Mouse (Mus musculus): ENCODE measurements around the gene Fscn2.

The Fscn2 gene

GRCm38 (mm10) chr11:120361295-120361694 lies at the start of gene Fscn2:
Gene Fscn2, plus strand, starts transcription at chr11:120361534.
- DNase-seq (ENCODE audit: low spot score): no peak

DNA sequence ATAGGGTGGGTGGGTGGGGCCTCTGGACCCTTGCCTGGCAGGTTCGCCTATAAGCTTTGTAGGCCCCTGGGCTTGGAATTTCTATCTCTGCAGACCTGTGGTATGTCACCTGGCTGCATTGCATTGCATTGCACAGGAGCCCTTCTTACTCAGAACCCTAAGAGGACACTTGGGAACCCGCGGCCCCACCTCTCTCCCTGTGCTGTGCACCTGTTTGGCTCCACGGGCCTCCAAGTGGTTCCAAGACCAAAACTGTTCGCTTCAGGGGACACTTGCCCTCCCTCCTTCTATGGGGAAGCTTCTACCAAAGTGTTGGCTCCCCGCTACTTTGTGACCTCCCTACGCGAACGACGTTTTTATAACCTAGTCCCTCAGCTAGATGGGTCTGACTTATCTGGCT lies 49.8 kb upstream of the Fscn2 start:
- no peak for DNase-seq (ENCODE audit: low spot score)

DNA sequence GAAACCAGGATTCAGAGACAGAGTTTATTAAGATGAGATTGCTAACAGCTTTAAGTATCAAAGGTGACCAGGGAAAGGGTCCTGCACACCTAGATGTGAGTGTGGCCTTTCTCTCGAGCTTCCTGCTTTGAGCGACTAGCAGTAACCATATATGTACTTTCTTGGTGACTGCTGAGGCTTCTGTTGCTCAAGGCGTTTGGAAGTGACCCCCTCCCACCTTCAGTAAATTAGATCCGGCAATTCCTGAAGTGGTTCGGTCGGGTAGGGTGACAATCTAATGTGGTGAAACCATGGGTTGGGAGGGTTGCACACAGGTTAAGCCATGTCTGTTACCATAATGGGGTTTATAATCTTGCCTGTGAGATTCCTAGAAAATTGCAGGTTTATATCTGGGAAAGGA lies 49.3 kb upstream of the Fscn2 start:
- no peak for DNase-seq (ENCODE audit: low spot score)

- no peak for DNase-seq (ENCODE audit: low spot score)
These were observed 47.2 kb upstream of the Fscn2 start for GRCm38 (mm10) chr11:120313906-120314685.

- DNase-seq (ENCODE audit: low spot score): no peak
These were observed 46.5 kb upstream of the Fscn2 start for GRCm38 (mm10) chr11:120314721-120315415.

DNA sequence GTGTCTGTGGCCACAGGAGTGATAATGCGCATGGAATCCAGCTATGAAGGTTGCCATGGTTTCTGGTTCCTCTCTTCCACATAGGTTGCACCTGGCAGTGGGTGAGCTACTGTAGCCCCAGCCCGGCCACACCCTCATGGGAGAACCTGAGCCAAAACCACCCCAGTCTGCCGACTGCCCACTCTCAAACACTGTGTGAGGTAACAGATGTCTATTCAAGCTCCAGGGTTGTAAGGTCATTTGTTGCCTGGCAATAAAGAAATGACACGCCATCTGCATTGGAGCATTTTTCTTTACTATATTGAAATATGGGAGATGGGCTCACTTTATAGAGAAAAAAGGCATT lies 45.9 kb upstream of the Fscn2 start:
- DNase-seq (ENCODE audit: low spot score): no peak

GRCm38 (mm10) chr11:120315832-120316689 lies 45.3 kb upstream of the Fscn2 start:
- peak; percentile 95 for DNase-seq (ENCODE audit: low spot score)

GRCm38 (mm10) chr11:120316690-120317254 lies 44.6 kb upstream of the Fscn2 start:
- DNase-seq (ENCODE audit: low spot score): peak; percentile 47

DNA sequence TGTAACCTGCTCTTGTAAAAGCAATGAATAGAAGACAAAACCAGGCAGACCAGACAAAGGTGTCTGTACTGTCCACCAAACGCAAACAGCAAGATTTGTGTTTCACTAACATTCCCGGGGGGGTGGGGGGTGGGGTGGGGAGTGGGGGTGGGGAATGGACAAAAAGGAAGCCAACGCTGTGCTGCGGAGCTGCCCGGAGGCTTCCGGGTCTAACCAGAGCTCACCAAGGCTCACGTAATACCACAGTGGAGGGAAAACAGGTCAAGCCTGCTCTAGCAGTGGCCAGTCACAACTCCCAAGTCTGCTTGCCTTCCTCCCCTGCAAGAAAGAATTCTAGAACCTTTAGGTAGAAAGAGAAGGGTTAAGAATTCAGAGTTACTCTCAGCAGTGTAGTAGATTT lies 43.9 kb upstream of the Fscn2 start:
- DNase-seq (ENCODE audit: low spot score): no peak

DNA sequence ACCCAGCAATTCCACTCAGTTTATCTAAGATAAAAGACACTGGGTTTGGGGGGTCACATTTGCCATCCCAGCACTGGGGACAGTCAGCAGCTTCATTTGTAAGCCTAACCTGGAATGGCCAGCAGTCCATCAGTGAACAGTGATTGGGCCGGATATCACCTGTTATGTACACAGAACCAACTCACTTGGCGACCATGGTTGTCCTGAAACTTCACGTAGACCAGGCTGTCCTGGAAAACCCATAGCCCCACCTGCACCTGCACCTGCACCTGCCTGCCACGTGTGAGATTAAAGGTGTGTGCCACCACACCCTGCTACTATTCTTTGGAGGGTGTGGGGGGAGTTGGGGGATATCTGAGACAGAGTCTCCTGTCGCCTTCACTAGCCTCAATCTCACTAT lies 42.0 kb upstream of the Fscn2 start:
- DNase-seq (ENCODE audit: low spot score): no peak

- no peak for DNase-seq (ENCODE audit: low spot score)
These were observed 41.2 kb upstream of the Fscn2 start for GRCm38 (mm10) chr11:120320156-120320555.

DNA sequence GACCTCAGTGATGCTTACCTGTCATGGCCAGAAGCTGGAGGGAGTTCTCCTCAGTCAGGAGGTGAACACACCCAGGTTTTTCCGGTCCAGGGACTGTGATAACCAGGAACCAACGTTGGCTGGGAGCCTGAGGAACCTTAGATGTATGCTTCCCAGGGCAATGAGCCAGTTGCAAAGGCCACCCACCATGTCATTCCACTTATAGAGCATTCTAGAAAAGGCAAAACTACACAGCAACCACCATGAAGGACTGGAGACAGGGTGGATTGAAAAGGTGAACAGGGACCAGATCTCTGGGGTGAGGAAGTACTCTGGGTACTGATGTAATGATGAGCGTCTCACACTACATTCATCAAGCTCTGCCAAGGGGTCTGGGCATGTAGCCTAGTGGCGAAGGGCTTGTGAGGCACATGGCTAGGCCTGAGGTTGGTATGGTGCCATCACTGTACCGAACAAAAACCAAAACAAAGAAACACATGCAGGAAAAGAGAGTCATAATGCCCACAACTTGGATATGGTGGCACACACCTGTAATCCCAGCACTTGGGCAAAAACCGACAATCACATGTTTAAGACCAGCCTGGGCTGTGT lies 25.8 kb upstream of the Fscn2 start:
- DNase-seq (ENCODE audit: low spot score): no peak

DNA sequence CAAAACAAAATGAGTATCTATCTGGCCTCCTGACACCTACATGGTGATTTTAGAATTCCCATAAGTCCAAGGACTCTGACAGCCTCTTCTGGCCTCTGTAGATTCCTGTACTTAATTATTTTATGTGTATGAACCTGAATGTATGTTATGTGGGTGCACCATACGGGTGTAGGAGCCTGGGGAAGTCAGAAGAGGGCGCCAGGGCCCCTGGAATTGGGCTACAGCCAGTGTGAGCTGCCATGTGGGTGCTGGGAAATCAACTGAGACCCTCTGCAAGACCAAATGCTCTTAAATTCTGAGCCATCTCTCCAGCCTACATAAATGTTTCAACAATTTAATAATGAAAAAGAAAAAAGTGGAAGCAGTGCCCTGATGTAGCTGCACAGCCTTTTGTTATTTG lies 23.9 kb upstream of the Fscn2 start:
- DNase-seq (ENCODE audit: low spot score): no peak

DNA sequence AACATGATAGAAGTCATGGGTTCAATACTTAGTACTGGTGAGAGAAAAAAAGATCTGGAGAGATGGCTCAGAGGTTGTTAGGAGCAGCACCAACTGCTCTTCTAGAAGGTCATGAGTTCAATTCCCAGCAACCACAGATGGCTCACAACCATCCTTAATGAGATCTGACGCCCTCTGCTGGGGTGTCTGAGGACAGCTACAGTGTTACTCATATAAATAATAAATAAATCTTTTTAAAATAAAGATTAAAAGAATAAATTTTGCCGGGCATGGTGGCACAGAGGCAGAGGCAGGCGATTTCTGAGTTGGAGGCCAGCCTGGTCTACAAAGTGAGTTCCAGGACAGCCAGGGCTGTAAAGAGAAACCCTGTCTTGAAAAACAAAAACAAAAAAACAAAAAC lies 22.5 kb upstream of the Fscn2 start:
- no peak for DNase-seq (ENCODE audit: low spot score)

GRCm38 (mm10) chr11:120339978-120340513 lies 21.3 kb upstream of the Fscn2 start:
- peak; percentile 86 for DNase-seq (ENCODE audit: low spot score)

- DNase-seq (ENCODE audit: low spot score): no peak
These were observed 19.7 kb upstream of the Fscn2 start for GRCm38 (mm10) chr11:120341661-120342060.

DNA sequence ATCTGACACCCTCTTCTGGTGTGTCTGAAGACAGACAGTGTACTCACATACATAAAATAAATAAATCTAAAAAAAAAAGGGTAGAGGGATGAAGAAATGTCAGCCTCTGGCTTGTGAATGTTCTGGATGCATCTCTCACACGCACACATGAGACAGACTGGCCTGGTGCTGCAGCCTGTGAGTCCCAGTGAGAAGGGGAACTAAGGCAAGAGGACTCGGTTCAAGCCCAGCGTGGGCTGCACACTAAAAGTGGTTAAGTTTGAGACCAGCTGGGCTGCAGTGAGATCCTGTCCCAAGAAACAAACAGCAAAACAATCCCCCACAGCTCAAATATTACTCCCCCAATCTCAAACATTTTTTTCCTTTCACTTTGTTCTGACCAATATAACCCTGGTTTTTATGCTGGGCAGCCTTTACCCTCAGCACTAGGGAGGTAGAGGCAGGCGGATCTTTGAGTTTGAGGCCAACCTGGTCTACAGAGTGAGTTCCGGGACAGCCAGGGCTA lies 18.6 kb upstream of the Fscn2 start:
- DNase-seq (ENCODE audit: low spot score): no peak

GRCm38 (mm10) chr11:120343519-120344309 lies 17.6 kb upstream of the Fscn2 start:
- peak; percentile 58 for DNase-seq (ENCODE audit: low spot score)

DNA sequence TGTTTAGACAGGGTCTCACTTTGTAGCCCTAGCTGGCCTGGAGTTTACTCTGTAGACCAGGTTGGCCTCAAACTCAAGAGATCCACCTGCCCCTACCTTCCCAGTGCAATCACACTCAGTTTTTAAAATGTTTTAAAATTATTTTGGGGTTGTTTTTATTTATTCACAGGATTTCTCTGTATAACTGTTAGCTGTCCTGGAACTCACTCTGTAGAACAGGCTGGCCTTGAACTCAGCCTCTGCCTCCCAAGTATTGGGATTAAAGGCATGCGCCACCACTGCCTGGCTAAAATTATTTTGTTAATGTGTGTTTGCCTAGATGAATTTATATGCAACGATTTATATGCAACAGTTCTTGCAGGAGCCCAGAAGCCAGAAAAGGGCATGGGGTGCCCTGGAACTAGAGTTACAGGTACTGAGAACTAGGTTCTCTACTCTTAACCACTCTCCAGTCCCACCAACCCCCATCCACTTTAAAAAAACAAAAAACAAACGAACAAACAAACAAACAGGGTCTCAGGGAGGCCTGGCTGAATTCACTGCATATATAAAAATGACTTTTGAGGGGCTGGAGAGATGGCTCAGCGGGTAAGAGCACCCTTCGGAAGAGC lies 16.9 kb upstream of the Fscn2 start:
- peak; percentile 59 for DNase-seq (ENCODE audit: low spot score)

- peak; percentile 64 for DNase-seq (ENCODE audit: low spot score)
These were observed 16.2 kb upstream of the Fscn2 start for GRCm38 (mm10) chr11:120345067-120345681.

Measured in yolk sac, embryonic 10.5 days (tissue).